Mouse (Mus musculus) ES-Bruce4 (cell line): ENCODE data around the gene Jak2.

Experiments used
- CTCF ChIP-seq: IDR thresholded peaks from one replicate; pipeline ENCODE4 v1.8.1; 2011; ENCODE audit warnings: low read depth, low read length
- POLR2A ChIP-seq: IDR thresholded peaks from one replicate; pipeline ENCODE4 v1.8.1; 2011; ENCODE audit warnings: low read length; ENCODE audit not compliant: insufficient read depth

GRCm38 (mm10) chr19:29236658-29237385, 14.8 kb upstream of the Jak2 start:
- no peak for TF ChIP-seq CTCF
- TF ChIP-seq POLR2A = no peak
